Mouse (Mus musculus) lung, postnatal 4 days (tissue): Measurements from ENCODE around the gene Erbb2.

Experiments
- DNase-seq, 2 experiments: peaks; one replicate each; pipeline ENCODE4 v3.0.0; 2021

Erbb2 gene

GRCm38 (mm10) chr11:98459071-98459741, 46.9 kb downstream of the Erbb2 start:
- no peak for DNase-seq

- DNase-seq = no peak
Measured at GRCm38 (mm10) chr11:98459860-98460259, 47.6 kb downstream of the Erbb2 start.

GRCm38 (mm10) chr11:98461109-98461720, 48.9 kb downstream of the Erbb2 start:
- no peak for DNase-seq

GRCm38 (mm10) chr11:98462255-98462654, 50.0 kb downstream of the Erbb2 start:
- no peak for DNase-seq

GRCm38 (mm10) chr11:98463911-98464310, 51.6 kb downstream of the Erbb2 start:
- no peak for DNase-seq

- DNase-seq = no peak
Measured at GRCm38 (mm10) chr11:98464516-98464915, 52.2 kb downstream of the Erbb2 start.

- DNase-seq = no peak
Measured at GRCm38 (mm10) chr11:98469761-98470714, 57.8 kb downstream of the Erbb2 start.

GRCm38 (mm10) chr11:98470795-98471194, 58.5 kb downstream of the Erbb2 start:
- no peak for DNase-seq

- no peak for DNase-seq
Measured at GRCm38 (mm10) chr11:98472696-98473095, 60.4 kb downstream of the Erbb2 start.

GRCm38 (mm10) chr11:98473916-98474479, 61.7 kb downstream of the Erbb2 start:
- no peak for DNase-seq

GRCm38 (mm10) chr11:98474967-98475366, 62.7 kb downstream of the Erbb2 start:
- DNase-seq = no peak

- DNase-seq = no peak
Measured at GRCm38 (mm10) chr11:98475630-98476433, 63.6 kb downstream of the Erbb2 start.

GRCm38 (mm10) chr11:98476434-98476807, 64.2 kb downstream of the Erbb2 start:
- no peak for DNase-seq

- no peak for DNase-seq
Measured at GRCm38 (mm10) chr11:98477011-98477701, 64.9 kb downstream of the Erbb2 start.

GRCm38 (mm10) chr11:98479026-98479939, 67.0 kb downstream of the Erbb2 start:
- no peak for DNase-seq

- DNase-seq = no peak
Measured at GRCm38 (mm10) chr11:98479940-98480497, 67.7 kb downstream of the Erbb2 start.

- DNase-seq = no peak
Measured at GRCm38 (mm10) chr11:98481231-98481630, 69.0 kb downstream of the Erbb2 start.

GRCm38 (mm10) chr11:98482067-98482466, 69.8 kb downstream of the Erbb2 start:
- DNase-seq = no peak

GRCm38 (mm10) chr11:98485749-98486148, 73.5 kb downstream of the Erbb2 start:
- DNase-seq = no peak
